9 mouse cellular contexts compared by ENCODE assay signal in the genomic region with DNA sequence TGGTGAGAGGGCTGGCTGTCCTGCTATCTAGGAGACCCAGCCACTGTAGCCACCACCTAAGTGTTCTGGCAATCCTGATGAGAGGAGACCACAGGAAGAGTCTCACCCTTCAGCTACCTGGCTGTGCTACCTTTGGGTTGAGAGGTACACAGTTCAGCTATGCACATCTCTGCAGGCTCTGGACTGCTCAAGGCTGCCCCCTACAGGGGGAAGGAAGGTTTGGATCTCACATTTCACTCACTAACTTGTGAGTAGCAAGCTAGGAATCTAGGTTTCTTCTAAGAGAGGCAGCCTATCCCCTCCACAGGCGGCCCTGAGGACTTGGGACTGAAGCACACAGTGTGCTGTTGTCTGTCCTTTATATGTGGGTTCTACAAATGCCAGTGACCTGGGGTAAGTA. TPM values are rescaled to one million over a fixed set of nuclear protein-coding genes. Genes with fewer than 3 reads are reported as not detected.
DNase-seq lines count a peak whose midpoint lies in the region; ATAC-seq and TF ChIP-seq lines count a peak whose summit lies in the region.
"Had no signal": no experiment of that assay in that cellular context is flagged by ENCODE, and none has a peak within 500 bp of the region (broad histone marks: within the 10 kb centered on the region; RNA-seq: fewer than 3 reads in every experiment).

No protein-coding gene starts in this region.

- no peaks in the 10 kb centered on the region for H3K4me1 ChIP-seq in forebrain, embryonic 14.5 days (ENCODE audit: control insufficient read depth, insufficient read depth, low read length)
- H3K4me1 ChIP-seq in forebrain, embryonic 10.5 days: no peaks in the 10 kb centered on the region
- H3K4me1 ChIP-seq in testis, adult 2 months (ENCODE audit: control insufficient read depth, insufficient read depth, low read length): no peaks in the 10 kb centered on the region
- H3K4me1 ChIP-seq in forebrain, embryonic 13.5 days: no peaks in the 10 kb centered on the region
- H3K4me1 ChIP-seq: hindbrain, embryonic 15.5 days had no signal

- H3K4me2 ChIP-seq in forebrain, embryonic 14.5 days (ENCODE audit: low read length): no peak overlapping the region
- no peak overlapping the region for H3K4me2 ChIP-seq in forebrain, embryonic 13.5 days
- H3K4me2 ChIP-seq: hindbrain, embryonic 15.5 days had no signal

- H3K9ac ChIP-seq in forebrain, embryonic 14.5 days (ENCODE audit: low read length): no peak overlapping the region
- H3K9ac ChIP-seq in forebrain, embryonic 13.5 days: no peak overlapping the region
- H3K9ac ChIP-seq: hindbrain, embryonic 15.5 days had no signal

- H3K27me3 ChIP-seq in forebrain, embryonic 14.5 days (replicated peaks; ENCODE audit: control insufficient read depth, insufficient read depth, low read length): peaks cover 12% of the 10 kb centered on the region; the same call in 1 of the 2 replicates
- H3K27me3 ChIP-seq in forebrain, embryonic 10.5 days (ENCODE audit: poor library complexity, severe bottlenecking): peaks cover 53% of the 10 kb centered on the region
- no peaks in the 10 kb centered on the region for H3K27me3 ChIP-seq in testis, adult 2 months (ENCODE audit: control insufficient read depth, insufficient read depth, low read length)
- peaks cover 44% of the 10 kb centered on the region for H3K27me3 ChIP-seq in forebrain, embryonic 13.5 days

- H3K27ac ChIP-seq in forebrain, embryonic 14.5 days (ENCODE audit: low read depth, low read length): no peak overlapping the region
- no peak overlapping the region for H3K27ac ChIP-seq in forebrain, embryonic 10.5 days
- H3K27ac ChIP-seq in testis, adult 2 months (ENCODE audit: control insufficient read depth, insufficient read depth, low read depth, low read length): no peak overlapping the region
- H3K27ac ChIP-seq in forebrain, embryonic 13.5 days: no peak overlapping the region
- H3K27ac ChIP-seq: hindbrain, embryonic 15.5 days had no signal

- DNase-seq in forebrain, embryonic 14.5 days (ENCODE audit: low spot score): peak; percentile 12
- DNase-seq in forebrain, embryonic 10.5 days (ENCODE audit: extremely low spot score, low spot score): no peak
- DNase-seq in testis, postnatal 14 days (ENCODE audit: low spot score): no peak
- DNase-seq in kidney, postnatal 14 days: peak; percentile 27
- DNase-seq in urinary bladder, postnatal 4 days (ENCODE audit: low spot score in 2 of 2): no peak
- DNase-seq in frontal cortex, postnatal 25 days (ENCODE audit: low spot score in 2 of 2): no peak

- peak; percentile 48; the same call in 1 of the 2 replicates for TF ChIP-seq CTCF in testis, adult 2 months (IDR thresholded peaks at IDR 0.05; ENCODE audit: control insufficient read depth, insufficient read depth, insufficient replicate concordance, low read depth, low read length)

- H3K9me3 ChIP-seq in forebrain, embryonic 14.5 days (replicated peaks; ENCODE audit: control insufficient read depth, low read length): no peaks in the 10 kb centered on the region
- H3K9me3 ChIP-seq in forebrain, embryonic 10.5 days: 0 out of 2 replicates have a peak, but pooled peaks cover 3% of the 10 kb centered on the region
- H3K9me3 ChIP-seq in forebrain, embryonic 13.5 days (replicated peaks): peaks cover 4% of the 10 kb centered on the region; the same call in 1 of the 2 replicates
- H3K9me3 ChIP-seq: hindbrain, embryonic 15.5 days had no signal

- no peak overlapping the region for H3K4me3 ChIP-seq in forebrain, embryonic 14.5 days (ENCODE audit: low read depth, low read length)
- H3K4me3 ChIP-seq in forebrain, embryonic 10.5 days: no peak overlapping the region
- no peak overlapping the region for H3K4me3 ChIP-seq in testis, adult 2 months (ENCODE audit: control insufficient read depth, low read depth, low read length)
- H3K4me3 ChIP-seq in forebrain, embryonic 13.5 days: no peak overlapping the region
- H3K4me3 ChIP-seq: hindbrain, embryonic 15.5 days had no signal

- 31% methylated on average over 1 of the region's 1 CpGs for WGBS in forebrain, embryonic 14.5 days
- WGBS in forebrain, embryonic 10.5 days: 43% methylated on average over 1 of the region's 1 CpGs
- WGBS in forebrain, embryonic 13.5 days: 27% methylated on average over 1 of the region's 1 CpGs

- H3K36me3 ChIP-seq in forebrain, embryonic 14.5 days (ENCODE audit: control insufficient read depth, insufficient read depth, low read length): no peaks in the 10 kb centered on the region
- H3K36me3 ChIP-seq in forebrain, embryonic 10.5 days (replicated peaks): no peaks in the 10 kb centered on the region
- no peaks in the 10 kb centered on the region for H3K36me3 ChIP-seq in testis, adult 2 months (ENCODE audit: control insufficient read depth, insufficient read depth, low read length)
- no peaks in the 10 kb centered on the region for H3K36me3 ChIP-seq in forebrain, embryonic 13.5 days (ENCODE audit: poor library complexity, severe bottlenecking)
- H3K36me3 ChIP-seq: hindbrain, embryonic 15.5 days had no signal

- no peak for TF ChIP-seq POLR2A in testis, adult 2 months (IDR thresholded peaks at IDR 0.05; ENCODE audit: control insufficient read depth, low read depth, low read length)

- no peak for ATAC-seq in forebrain, embryonic 14.5 days
- ATAC-seq in forebrain, embryonic 13.5 days: no peak

RNA-seq across cellular contexts. Expression of a gene that starts 16.6 kb away (rescaled TPM):
- polyA plus RNA-seq in forebrain, embryonic 14.5 days (2014; fragmentation: Nextera tagmentation; extraction: Ambion mirVana): not detected in 2 replicates
- polyA plus RNA-seq in forebrain, embryonic 10.5 days (2016; fragmentation: Nextera tagmentation; extraction: Ambion mirVana): 0.66 and 1.3 TPM in 2 replicates
- polyA plus RNA-seq in testis, adult 2 months (2012; rRNA removed): 0.19 and 0.32 TPM in 2 replicates
- polyA plus RNA-seq in forebrain, embryonic 13.5 days (2015; fragmentation: Nextera tagmentation; extraction: Ambion mirVana): not detected in 2 replicates
- polyA plus RNA-seq: hindbrain, embryonic 15.5 days had no signal

RNA-seq across cellular contexts. Expression of a gene that starts 53.9 kb away (rescaled TPM):
- polyA plus RNA-seq in forebrain, embryonic 14.5 days (2014; fragmentation: Nextera tagmentation; extraction: Ambion mirVana): 12.7 and 18.8 TPM in 2 replicates
- 7.1 and 8.2 TPM in 2 replicates for polyA plus RNA-seq in forebrain, embryonic 10.5 days (2016; fragmentation: Nextera tagmentation; extraction: Ambion mirVana)
- polyA plus RNA-seq in testis, adult 2 months (2012; rRNA removed): 36.4 and 38.7 TPM in 2 replicates
- polyA plus RNA-seq in forebrain, embryonic 13.5 days (2015; fragmentation: Nextera tagmentation; extraction: Ambion mirVana): 13.0 and 13.4 TPM in 2 replicates

Comparison
In these comparisons a context has a peak if more than half of its experiments do, and no peak if none do; other contexts are left out.
1. DNase-seq: peak in forebrain, embryonic 14.5 days (single experiment) and kidney, postnatal 14 days (single experiment); none in forebrain, embryonic 10.5 days (single experiment), testis, postnatal 14 days (single experiment), urinary bladder, postnatal 4 days (0 of 2) and frontal cortex, postnatal 25 days (0 of 2).